Mouse (Mus musculus) kidney, adult 10 weeks (tissue): ENCODE results near the gene Taldo1. TPM values are rescaled to one million over a fixed set of nuclear protein-coding genes. Genes with fewer than 3 reads are reported as not detected.

ENCODE experiments used
- polyA plus RNA-seq: library from polyadenylated mRNA; stranded (reverse); fragments of 350-450 nt; fragmentation: Illumina TruSeq; extraction: RNeasy Lipid Tissue Mini Kit (QIAGEN cat#74804); gene quantifications from one replicate; pipeline ENCODE4 v1.2.3, GENCODE M21; 2014; ENCODE audit warnings: low read depth, low replicate concordance

Gene Taldo1
- polyA plus RNA-seq, result 14.4 TPM

GRCm38 (mm10) chr7:141391625-141392551 lies at the start of gene Taldo1:
Gene Taldo1, plus strand, starts transcription at chr7:141392199.

GRCm38 (mm10) chr7:141413809-141414584 lies 22.0 kb downstream of the Taldo1 start, which contains the start of gene Gatd1:
Gene Gatd1, minus strand, starts transcription at chr7:141414136.

DNA sequence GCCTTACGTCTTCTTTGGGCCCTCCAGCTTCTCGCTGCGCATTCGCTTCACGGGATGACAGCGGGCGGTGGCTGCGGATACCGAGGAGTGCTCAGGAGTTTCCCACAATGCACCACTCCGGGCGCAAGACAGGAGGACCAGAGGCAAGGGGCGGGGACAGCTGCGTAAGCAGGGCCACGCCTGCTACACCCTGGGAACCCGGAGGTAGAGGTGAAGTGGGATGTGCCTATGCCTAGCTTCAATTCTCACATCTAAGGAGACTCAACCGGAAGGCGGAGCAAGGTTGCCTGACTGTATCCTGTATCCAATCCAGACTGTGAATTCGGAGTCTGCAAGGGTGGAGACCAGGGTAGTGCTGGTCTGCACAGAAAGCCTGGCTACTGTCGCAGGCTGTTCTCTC lies 37.3 kb downstream of the Taldo1 start, which contains the start of gene Cend1:
Gene Cend1 (minus strand): TSS at position 182 of the 400 bp plus-strand sequence.

GRCm38 (mm10) chr7:141437178-141438120 lies 45.5 kb downstream of the Taldo1 start, which contains the start of gene Slc25a22:
Gene Slc25a22, minus strand, starts transcription at chr7:141437892.

DNA sequence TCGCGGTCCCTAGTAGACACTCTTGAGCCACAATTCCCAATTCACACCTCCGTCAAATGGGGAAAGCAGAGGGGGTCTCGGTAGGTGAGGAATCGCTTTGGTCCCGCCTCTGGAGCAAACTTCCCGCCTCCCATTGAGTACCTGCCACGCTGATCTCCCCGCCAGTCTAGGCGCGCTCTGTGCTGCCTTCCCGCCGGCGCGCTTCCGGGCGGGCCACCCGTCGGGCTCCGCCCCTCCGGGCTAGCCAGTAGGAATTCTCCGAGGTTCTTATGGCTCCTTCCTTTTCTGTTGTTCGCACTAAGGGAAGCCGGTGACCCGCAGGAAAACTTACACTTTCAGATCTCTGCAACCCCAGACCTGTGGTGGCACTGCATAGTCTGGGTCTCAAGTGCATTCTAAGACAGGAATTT lies 51.8 kb downstream of the Taldo1 start, which contains the start of gene Pidd1:
Gene Pidd1 (minus strand): TSS at position 198 of the 410 bp plus-strand sequence.

GRCm38 (mm10) chr7:141447110-141447991 lies 55.4 kb downstream of the Taldo1 start, which contains the start of gene Rplp2:
Gene Rplp2, plus strand, starts transcription at chr7:141447370.

Other genes starting within 250 kb of the Taldo1 start
- 0.89 TPM for gene Rnh1, start 219.3 kb upstream of the Taldo1 start, polyA plus RNA-seq
- 9.9 TPM for gene Hras, start 198.2 kb upstream of the Taldo1 start, polyA plus RNA-seq
- 0.69 TPM for gene Lrrc56, start 198.0 kb upstream of the Taldo1 start, polyA plus RNA-seq
- gene Lmntd2, start 178.1 kb upstream of the Taldo1 start, polyA plus RNA-seq, result 0.20 TPM
- 5.0 TPM for gene Rassf7, start 176.3 kb upstream of the Taldo1 start, polyA plus RNA-seq
- 13.1 TPM for gene Phrf1, start 163.4 kb upstream of the Taldo1 start, polyA plus RNA-seq
- 12.1 TPM for gene Irf7, start 125.7 kb upstream of the Taldo1 start, polyA plus RNA-seq
- 46.1 TPM for gene Cdhr5, start 115.4 kb upstream of the Taldo1 start, polyA plus RNA-seq
- not detected for gene Sct, start 113.1 kb upstream of the Taldo1 start, polyA plus RNA-seq
- not detected for gene Drd4, start 100.2 kb upstream of the Taldo1 start, polyA plus RNA-seq
- 1.0 TPM for gene Deaf1, start 64.5 kb upstream of the Taldo1 start, polyA plus RNA-seq
- 17.9 TPM for gene Tmem80, start 64.5 kb upstream of the Taldo1 start, polyA plus RNA-seq
- gene Eps8l2, start 53.3 kb upstream of the Taldo1 start, polyA plus RNA-seq, result 6.2 TPM
- 9.2 TPM for gene Gatd1, start 21.9 kb downstream of the Taldo1 start, polyA plus RNA-seq
- gene Cend1, start 37.3 kb downstream of the Taldo1 start, polyA plus RNA-seq, result not detected
- gene Slc25a22, start 45.7 kb downstream of the Taldo1 start, polyA plus RNA-seq, result 0.97 TPM
- 0.12 TPM for gene Pidd1, start 51.8 kb downstream of the Taldo1 start, polyA plus RNA-seq
- 15.4 TPM for gene Rplp2, start 55.2 kb downstream of the Taldo1 start, polyA plus RNA-seq
- 1.5 TPM for gene Pnpla2, start 63.0 kb downstream of the Taldo1 start, polyA plus RNA-seq
- gene Cracr2b, start 68.9 kb downstream of the Taldo1 start, polyA plus RNA-seq, result not detected
- 29.8 TPM for gene Cd151, start 75.2 kb downstream of the Taldo1 start, polyA plus RNA-seq
- gene Polr2l, start 82.9 kb downstream of the Taldo1 start, polyA plus RNA-seq, result 3.3 TPM
- gene Tspan4, start 83.0 kb downstream of the Taldo1 start, polyA plus RNA-seq, result 2.3 TPM
- gene Chid1, start 147.7 kb downstream of the Taldo1 start, polyA plus RNA-seq, result 3.5 TPM
- gene Ap2a2, start 170.0 kb downstream of the Taldo1 start, polyA plus RNA-seq, result 131 TPM